Mouse (Mus musculus) hindbrain, embryonic 13.5 days (tissue): ENCODE measurements around the gene Dglucy. TPM values are rescaled to one million over a fixed set of nuclear protein-coding genes. Genes with fewer than 3 reads are reported as not detected.

Experiments
- polyA plus RNA-seq: library from polyadenylated mRNA; unstranded; fragments of >200 nt; fragmentation: Nextera tagmentation; extraction: Ambion mirVana; gene quantifications from 2 replicates; pipeline ENCODE4 v1.2.1, GENCODE M21; 2015

Gene Dglucy
- polyA plus RNA-seq, 1 experiment from 2014 or later, result 1.9 TPM

Other genes with a start within 250 kb of the Dglucy start
- gene Rps6ka5, start 52.1 kb upstream of the Dglucy start, polyA plus RNA-seq, result 5.3 and 7.1 TPM in 2 replicates
- gene Gpr68, start 129.1 kb downstream of the Dglucy start, polyA plus RNA-seq, result 1.6 and 1.7 TPM in 2 replicates
- gene Ccdc88c, start 250.0 kb downstream of the Dglucy start, polyA plus RNA-seq, result 12.9 and 13.8 TPM in 2 replicates